Mouse (Mus musculus) lung, postnatal 36 days (tissue): ENCODE results near the gene Sfr1.
A peak's percentile ranks its signal among the peaks of the same experiment; 100 is the strongest.

ENCODE experiments used
- DNase-seq: peaks from one replicate; pipeline ENCODE4 v3.0.0; 2022; ENCODE audit warnings: mixed read lengths

Sfr1 gene

DNA sequence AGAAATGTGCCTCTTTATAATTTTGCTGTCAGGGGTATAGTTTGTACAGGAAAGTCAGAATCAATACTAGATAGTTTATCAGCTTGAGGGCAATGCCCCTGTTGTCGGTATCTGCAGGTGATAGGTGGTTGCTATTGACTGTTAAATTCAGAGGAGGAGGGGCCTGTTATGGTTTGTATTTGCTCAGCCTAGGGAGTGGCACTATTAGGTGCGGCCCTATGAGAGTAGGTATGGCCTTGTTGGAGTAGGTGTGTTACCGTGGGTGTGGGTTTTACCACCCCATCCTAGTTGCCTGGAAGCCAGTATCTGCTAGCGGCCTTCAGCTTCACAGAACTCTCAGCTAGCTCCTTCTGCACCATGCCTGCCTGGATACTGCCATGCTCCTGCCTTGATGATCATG lies 22.4 kb downstream of the Sfr1 start:
- DNase-seq, result no peak

DNA sequence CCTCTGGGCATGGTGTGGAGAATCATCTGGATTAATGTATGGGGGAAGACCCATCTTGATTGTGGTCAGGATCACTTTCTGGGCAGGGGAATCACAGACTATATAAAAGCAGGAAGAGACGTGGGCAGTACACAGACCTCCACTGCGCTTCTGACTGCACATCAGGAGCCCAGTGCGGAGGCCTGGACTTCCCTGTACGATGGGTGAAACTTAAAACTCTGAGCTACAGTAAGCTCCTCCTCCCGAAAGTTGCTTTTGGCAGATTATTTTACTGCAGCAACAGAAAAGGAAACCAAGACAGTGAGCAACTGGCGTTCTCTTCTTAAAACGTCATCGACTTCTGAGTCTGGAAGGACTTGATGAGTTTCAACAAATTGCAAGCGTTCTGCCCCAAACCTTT lies 23.4 kb downstream of the Sfr1 start:
- peak; percentile 21 for DNase-seq

DNA sequence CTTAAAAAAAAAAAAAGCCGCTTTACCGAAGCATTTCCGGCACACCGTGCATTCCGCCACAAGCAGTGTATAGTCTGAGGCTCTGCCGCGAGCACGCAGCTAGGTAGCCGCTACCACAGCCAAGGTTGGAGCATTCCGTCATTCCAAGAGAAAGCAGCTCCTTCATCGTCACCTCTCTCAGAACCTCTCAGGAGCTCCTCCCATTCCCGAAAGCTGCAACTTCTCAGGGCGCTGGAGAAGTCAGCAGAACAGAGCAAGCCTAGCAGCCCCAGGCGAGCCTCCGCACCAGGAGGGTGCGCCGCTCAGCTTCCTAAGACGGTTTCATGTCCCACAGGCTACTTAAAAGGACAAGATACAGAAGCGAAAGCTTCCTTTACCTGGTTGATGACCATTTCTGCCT lies 24.1 kb downstream of the Sfr1 start:
- peak; percentile 75 for DNase-seq

DNA sequence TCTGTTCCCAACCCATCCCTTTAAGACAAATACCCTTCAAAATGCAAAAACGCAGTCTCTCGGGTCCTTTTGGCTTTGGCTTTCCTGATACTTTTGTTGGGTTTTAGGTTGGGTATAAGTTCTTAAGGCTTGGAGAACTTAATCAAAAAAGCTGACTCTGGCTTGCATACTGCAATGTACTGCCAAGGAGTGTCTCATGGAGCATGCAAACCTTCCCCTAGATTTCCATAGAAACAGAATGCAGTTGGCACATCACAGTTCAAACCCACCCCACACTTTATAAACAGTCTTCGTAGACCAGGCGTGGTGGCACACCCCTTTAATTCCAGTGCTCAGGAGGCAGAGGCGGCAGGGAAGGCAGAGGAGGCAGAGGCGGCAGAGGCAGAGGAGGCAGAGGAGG lies 46.4 kb downstream of the Sfr1 start:
- no peak for DNase-seq

DNA sequence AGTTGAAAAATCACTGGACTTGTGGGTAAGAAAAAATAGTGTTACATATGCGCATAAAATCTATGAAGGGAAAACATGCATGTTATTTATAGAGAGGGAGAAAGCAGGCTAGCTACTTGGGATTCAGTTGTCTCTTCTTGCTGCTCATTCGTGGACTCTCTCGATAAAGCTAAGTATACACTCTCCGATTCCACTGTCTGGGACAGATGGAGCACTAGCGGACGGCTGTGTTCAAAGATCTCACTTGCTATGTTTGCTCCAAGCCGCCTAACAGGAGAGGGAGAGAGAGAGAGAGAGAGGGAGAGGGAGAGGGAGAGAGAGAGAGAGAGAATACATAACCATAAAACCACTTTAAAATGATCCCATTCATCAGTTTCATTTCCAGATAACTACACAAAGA lies 48.7 kb downstream of the Sfr1 start:
- no peak for DNase-seq

DNA sequence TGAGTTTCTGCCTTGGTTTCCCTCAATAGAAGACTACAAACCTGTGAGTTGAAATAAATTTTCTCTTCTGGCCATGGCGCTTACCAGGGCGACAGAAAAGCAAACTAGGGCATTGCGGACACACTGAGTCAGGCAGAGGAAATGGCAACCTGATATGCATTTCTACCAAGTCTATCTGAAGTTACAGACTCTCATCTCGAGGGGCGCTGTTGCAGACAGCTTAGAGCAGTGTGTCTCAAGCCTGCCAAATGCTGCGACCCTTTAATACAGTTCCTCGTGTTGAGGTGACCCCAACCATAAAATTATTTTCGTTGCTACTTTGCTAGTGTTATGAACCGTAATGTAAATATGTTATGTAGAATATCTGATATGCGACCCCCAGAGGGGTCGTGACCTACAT lies 49.5 kb downstream of the Sfr1 start:
- no peak for DNase-seq

DNA sequence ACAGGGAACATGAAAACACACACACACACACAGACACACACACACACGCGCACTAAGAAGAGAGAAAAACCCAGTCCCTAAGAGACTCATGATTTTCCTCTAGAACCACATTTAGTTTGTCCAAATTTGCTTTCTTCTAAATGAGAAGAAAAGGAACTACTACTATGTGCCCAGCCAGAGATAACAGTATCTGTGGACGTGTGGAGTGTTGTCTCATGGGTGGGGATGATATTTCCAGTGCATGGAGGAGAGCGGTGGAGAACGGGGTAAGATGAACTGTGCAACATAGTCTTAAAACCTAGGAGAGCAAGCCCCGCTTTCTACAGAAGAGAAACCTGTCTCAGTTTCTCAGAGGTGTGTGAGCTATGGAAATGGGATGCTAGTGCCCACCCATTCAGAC lies 52.4 kb downstream of the Sfr1 start:
- DNase-seq, result no peak
